Mouse (Mus musculus) fibroblast of lung, adult 2 months (primary cell): ENCODE data around the gene Ntmt1.

ENCODE experiments used
- DNase-seq: peaks from one replicate; pipeline ENCODE4 v3.0.0-alpha.2; 2011; ENCODE audit warnings: low read depth

Ntmt1 gene

GRCm38 (mm10) chr2:30870863-30871262 is 63.2 kb downstream of the Ntmt1 start:
- peak; percentile 98 for DNase-seq
